Mouse (Mus musculus) kidney, postnatal 0 days (tissue): ENCODE results near the gene Bmp10. TPM values are rescaled to one million over a fixed set of nuclear protein-coding genes. Genes with fewer than 3 reads are reported as not detected.

Source experiments
- ATAC-seq: fragments of 200-750 bp; cut with Nextera tagmentation; replicated peaks from 2 replicates; pipeline ENCODE4 v1.8.0; 2017; ENCODE audit warnings: low read depth, moderate number of reproducible peaks, moderate TSS enrichment, moderate library complexity; ENCODE audit not compliant: low FRiP score
- DNase-seq: peaks from one replicate; pipeline ENCODE4 v3.0.0-alpha.2; 2016; ENCODE audit warnings: low spot score
- H3K27ac ChIP-seq: fragments of 300-500 bp; sonication (generic); 2 replicates; pipeline ENCODE4 v1.5.1; 2014; ENCODE audit warnings: mild to moderate bottlenecking
- H3K27me3 ChIP-seq: fragments of 300-500 bp; sonication (generic); 2 replicates; pipeline ENCODE4 v1.6.1; 2014; ENCODE audit warnings: low read length, mixed read lengths; ENCODE audit not compliant: insufficient read depth
- H3K36me3 ChIP-seq: fragments of 300-500 bp; sonication (generic); 2 replicates; pipeline ENCODE4 v1.6.1; 2014; ENCODE audit warnings: low read length, mixed read lengths; ENCODE audit not compliant: insufficient read depth
- H3K4me1 ChIP-seq: fragments of 300-500 bp; sonication (generic); replicated peaks from 2 replicates; pipeline ENCODE4 v1.6.1; 2014; ENCODE audit warnings: antibody characterized with exemption, low read length, mixed read lengths; ENCODE audit not compliant: insufficient read depth
- H3K4me2 ChIP-seq: fragments of 300-500 bp; sonication (generic); 2 replicates; pipeline ENCODE4 v1.6.1; 2014; ENCODE audit warnings: mild to moderate bottlenecking, low read length, moderate library complexity, mixed read lengths
- H3K4me3 ChIP-seq: fragments of 300-500 bp; sonication (generic); replicated peaks from 2 replicates; pipeline ENCODE4 v1.5.1; 2014; ENCODE audit warnings: low read depth, low read length
- H3K9ac ChIP-seq: fragments of 300-500 bp; sonication (generic); 2 replicates; pipeline ENCODE4 v1.6.1; 2014; ENCODE audit warnings: low read depth, low read length
- H3K9me3 ChIP-seq: fragments of 300-500 bp; sonication (generic); replicated peaks from 2 replicates; pipeline ENCODE4 v1.6.1; 2016; ENCODE audit warnings: low read length, inconsistent platforms, mixed read lengths
- CTCF ChIP-seq: IDR thresholded peaks from 2 replicates; pipeline ENCODE4 v1.5.1; 2016; ENCODE audit warnings: antibody characterized with exemption, low read depth, mild to moderate bottlenecking, moderate library complexity
- WGBS: fragments of 180-500 bp; shearing (Covaris S2); extraction: QIAGEN DNeasy Blood & Tissue Kit; methylation state at CpG from one replicate; pipeline ENCODE4 v1.1.7; 2014; 5-methylcytosine and 5-hydroxymethylcytosine counted together
- polyA plus RNA-seq: library from polyadenylated mRNA; unstranded; fragments of >200 nt; fragmentation: Nextera tagmentation; extraction: Ambion mirVana; gene quantifications from 2 replicates; pipeline ENCODE4 v1.2.1, GENCODE M21; 2015

The Bmp10 gene
- polyA plus RNA-seq, 1 experiment from 2014 or later, result not detected

- no peak overlapping the region for H3K27ac ChIP-seq
- 0 out of 2 replicates have a peak, but pooled peaks cover 2% of the 10 kb centered on the region for H3K4me1 ChIP-seq
- H3K27me3 ChIP-seq, result no peaks in the 10 kb centered on the region
- no peaks in the 10 kb centered on the region for H3K36me3 ChIP-seq
- no peaks in the 10 kb centered on the region for H3K9me3 ChIP-seq
- 80% methylated on average over 11 of the region's 11 CpGs for WGBS
- TF ChIP-seq CTCF, result no peak
- no peak overlapping the region for H3K9ac ChIP-seq
- ATAC-seq, result no peak
- H3K4me3 ChIP-seq, result no peak overlapping the region
- H3K4me2 ChIP-seq, result no peak overlapping the region
- DNase-seq, result no peak
Observed at GRCm38 (mm10) chr6:87443253-87443652, 14.5 kb downstream of the Bmp10 start.

GRCm38 (mm10) chr6:87445222-87445621, 16.4 kb downstream of the Bmp10 start:
- Histone ChIP-seq H3K27me3 (no peaks in the 10 kb centered on the region), H3K27ac (no peak overlapping the region), H3K4me1 (0 out of 2 replicates have a peak, but pooled peaks cover 2% of the 10 kb centered on the region), H3K9ac (no peak overlapping the region), H3K4me2 (no peak overlapping the region), H3K4me3 (no peak overlapping the region), H3K36me3 (no peaks in the 10 kb centered on the region), H3K9me3 (no peaks in the 10 kb centered on the region)
- 68% methylated on average over 7 of the region's 7 CpGs for WGBS
- TF ChIP-seq CTCF, result no peak
- no peak for DNase-seq
- ATAC-seq, result no peak

- 0 out of 2 replicates have a peak, but pooled peaks cover 2% of the 10 kb centered on the region for H3K4me1 ChIP-seq
- WGBS, result 85% methylated on average over 4 of the region's 4 CpGs
- no peaks in the 10 kb centered on the region for H3K9me3 ChIP-seq
- ATAC-seq, result no peak
- H3K27ac ChIP-seq, result no peak overlapping the region
- no peak overlapping the region for H3K4me2 ChIP-seq
- TF ChIP-seq CTCF, result no peak
- DNase-seq, result no peak
- no peaks in the 10 kb centered on the region for H3K36me3 ChIP-seq
- no peak overlapping the region for H3K4me3 ChIP-seq
- H3K9ac ChIP-seq, result no peak overlapping the region
- H3K27me3 ChIP-seq, result no peaks in the 10 kb centered on the region
Observed at GRCm38 (mm10) chr6:87447217-87447616, 18.4 kb downstream of the Bmp10 start.

GRCm38 (mm10) chr6:87449534-87449933, 20.7 kb downstream of the Bmp10 start:
- 0 out of 2 replicates have a peak, but pooled peaks cover 2% of the 10 kb centered on the region for H3K4me1 ChIP-seq
- DNase-seq, result no peak
- H3K9me3 ChIP-seq, result no peaks in the 10 kb centered on the region
- 80% methylated on average over 3 of the region's 3 CpGs for WGBS
- H3K4me3 ChIP-seq, result no peak overlapping the region
- H3K4me2 ChIP-seq, result no peak overlapping the region
- TF ChIP-seq CTCF, result no peak
- no peaks in the 10 kb centered on the region for H3K36me3 ChIP-seq
- ATAC-seq, result no peak
- H3K9ac ChIP-seq, result no peak overlapping the region
- H3K27me3 ChIP-seq, result no peaks in the 10 kb centered on the region
- H3K27ac ChIP-seq, result no peak overlapping the region

- Histone ChIP-seq H3K4me3 (no peak overlapping the region), H3K4me1 (0 out of 2 replicates have a peak, but pooled peaks cover 2% of the 10 kb centered on the region), H3K36me3 (no peaks in the 10 kb centered on the region), H3K27me3 (no peaks in the 10 kb centered on the region), H3K27ac (no peak overlapping the region), H3K9me3 (no peaks in the 10 kb centered on the region), H3K9ac (no peak overlapping the region), H3K4me2 (no peak overlapping the region)
- TF ChIP-seq CTCF, result peak; percentile 69
- DNase-seq (peak; percentile 25), ATAC-seq (no peak)
- 75% methylated on average over 3 of the region's 3 CpGs for WGBS
Observed at GRCm38 (mm10) chr6:87451016-87451415, 22.2 kb downstream of the Bmp10 start.

- Histone ChIP-seq H3K36me3 (no peaks in the 10 kb centered on the region), H3K27me3 (no peaks in the 10 kb centered on the region), H3K4me2 (no peak overlapping the region), H3K9ac (no peak overlapping the region), H3K4me1 (0 out of 2 replicates have a peak, but pooled peaks cover 2% of the 10 kb centered on the region), H3K4me3 (no peak overlapping the region), H3K9me3 (no peaks in the 10 kb centered on the region), H3K27ac (no peak overlapping the region)
- no peak for TF ChIP-seq CTCF
- no peak for ATAC-seq
- WGBS, result 45% methylated on average over 3 of the region's 3 CpGs
- no peak for DNase-seq
Observed at GRCm38 (mm10) chr6:87451771-87452170, 23.0 kb downstream of the Bmp10 start.

GRCm38 (mm10) chr6:87455507-87455906, 26.7 kb downstream of the Bmp10 start:
- ATAC-seq (no peak), DNase-seq (no peak)
- 54% methylated on average over 6 of the region's 6 CpGs for whole genome bisulfite sequencing
- Histone ChIP-seq H3K4me2 (no peak overlapping the region), H3K36me3 (no peaks in the 10 kb centered on the region), H3K4me1 (no peaks in the 10 kb centered on the region), H3K9ac (no peak overlapping the region), H3K9me3 (no peaks in the 10 kb centered on the region), H3K4me3 (no peak overlapping the region), H3K27me3 (no peaks in the 10 kb centered on the region), H3K27ac (no peak overlapping the region)
- no peak for TF ChIP-seq CTCF
